Mouse (Mus musculus): Measurements from ENCODE around the gene Tspan9. TPM values are rescaled to one million over a fixed set of nuclear protein-coding genes. Genes with fewer than 3 reads are reported as not detected.

Gene Tspan9
- total RNA-seq, 1 experiment, result 161 TPM

GRCm38 (mm10) chr6:127912938-127913337, 230.5 kb downstream of the Tspan9 start:
- DNase-seq (ENCODE audit: low read depth, low spot score), result no peak
- H3K27ac ChIP-seq (ENCODE audit: insufficient read depth, low read depth, low read length, poor library complexity, severe bottlenecking), result no peak overlapping the region
- no peaks in the 10 kb centered on the region for H3K4me1 ChIP-seq (ENCODE audit: control insufficient read depth in 2 of 2, insufficient read depth in 2 of 2, low read length in 2 of 2, poor library complexity in 1 of 2)
- H3K9ac ChIP-seq (ENCODE audit: insufficient read depth, low read depth, low read length, poor library complexity, severe bottlenecking), result no peak overlapping the region
- TF ChIP-seq ZNF384 (IDR thresholded peaks at IDR 0.05; ENCODE audit: low read depth, low read length) (no peak), ZC3H11A (IDR thresholded peaks at IDR 0.05; ENCODE audit: borderline replicate concordance, low read depth, low read length) (no peak), HCFC1 (IDR thresholded peaks at IDR 0.05; ENCODE audit: borderline replicate concordance, insufficient read depth, low read length) (no peak), MAFK (IDR thresholded peaks at IDR 0.05; ENCODE audit: insufficient read depth, low read depth, low read length) (no peak), CHD2 (IDR thresholded peaks at IDR 0.05; ENCODE audit: low read depth, low read length) (no peak)
- H3K36me3 ChIP-seq (ENCODE audit: control insufficient read depth, insufficient read depth, low read length, poor library complexity, severe bottlenecking), result no peaks in the 10 kb centered on the region
- H3K9me3 ChIP-seq (ENCODE audit: control insufficient read depth, insufficient read depth, low read depth, low read length), result no peaks in the 10 kb centered on the region
- in situ Hi-C loops (cut with MboI; ENCODE audit: low sequenced_read_pairs in 2 of 2, unreplicated experiment in 2 of 2), result no loop called here
- no peak overlapping the region for H3K4me3 ChIP-seq (ENCODE audit: insufficient read depth in 1 of 2, low read depth in 1 of 2, low read length in 2 of 2, poor library complexity in 1 of 2, severe bottlenecking in 1 of 2)

GRCm38 (mm10) chr6:127911687-127912086, 231.7 kb downstream of the Tspan9 start:
- in situ Hi-C loops (cut with MboI; ENCODE audit: low sequenced_read_pairs in 2 of 2, unreplicated experiment in 2 of 2), result no loop called here
- H3K4me1 ChIP-seq (ENCODE audit: control insufficient read depth in 2 of 2, insufficient read depth in 2 of 2, low read length in 2 of 2, poor library complexity in 1 of 2), result no peaks in the 10 kb centered on the region
- H3K9ac ChIP-seq (ENCODE audit: insufficient read depth, low read depth, low read length, poor library complexity, severe bottlenecking), result no peak overlapping the region
- H3K9me3 ChIP-seq (ENCODE audit: control insufficient read depth, insufficient read depth, low read depth, low read length), result no peaks in the 10 kb centered on the region
- no peak overlapping the region for H3K4me3 ChIP-seq (ENCODE audit: insufficient read depth in 1 of 2, low read depth in 1 of 2, low read length in 2 of 2, poor library complexity in 1 of 2, severe bottlenecking in 1 of 2)
- DNase-seq (ENCODE audit: low read depth, low spot score), result no peak
- no peaks in the 10 kb centered on the region for H3K36me3 ChIP-seq (ENCODE audit: control insufficient read depth, insufficient read depth, low read length, poor library complexity, severe bottlenecking)
- TF ChIP-seq CHD2 (IDR thresholded peaks at IDR 0.05; ENCODE audit: low read depth, low read length), result no peak
- no peak for TF ChIP-seq MAFK (IDR thresholded peaks at IDR 0.05; ENCODE audit: insufficient read depth, low read depth, low read length)
- TF ChIP-seq HCFC1 (IDR thresholded peaks at IDR 0.05; ENCODE audit: borderline replicate concordance, insufficient read depth, low read length), result no peak
- no peak for TF ChIP-seq ZC3H11A (IDR thresholded peaks at IDR 0.05; ENCODE audit: borderline replicate concordance, low read depth, low read length)
- TF ChIP-seq ZNF384 (IDR thresholded peaks at IDR 0.05; ENCODE audit: low read depth, low read length), result no peak
- H3K27ac ChIP-seq (ENCODE audit: insufficient read depth, low read depth, low read length, poor library complexity, severe bottlenecking), result no peak overlapping the region

Other genes with a start within 250 kb of the Tspan9 start
- 5.6 and 6.8 TPM in 2 replicates for gene Tead4, start 157.2 kb upstream of the Tspan9 start, total RNA-seq (2012; rRNA removed)
- 10.5 and 11.7 TPM in 2 replicates for gene Tulp3, start 212.3 kb upstream of the Tspan9 start, total RNA-seq (2012; rRNA removed)
- 31.1 and 31.9 TPM in 2 replicates for gene Rhno1, start 219.3 kb upstream of the Tspan9 start, total RNA-seq (2012; rRNA removed)
- 24.1 and 36.4 TPM in 2 replicates for gene Foxm1, start 219.4 kb upstream of the Tspan9 start, total RNA-seq (2012; rRNA removed)
- gene Tex52, start 231.9 kb upstream of the Tspan9 start, total RNA-seq (2012; rRNA removed), result 0.16 TPM in 1 of 2 replicates, not detected in the other
- gene Gm44596, start 231.9 kb upstream of the Tspan9 start, total RNA-seq (2012; rRNA removed), result not detected in 2 replicates